Mouse (Mus musculus) skeletal muscle tissue, postnatal 0 days (tissue): ENCODE data around the gene Olfr456. TPM values are rescaled to one million over a fixed set of nuclear protein-coding genes. Genes with fewer than 3 reads are reported as not detected.

Source experiments
- polyA plus RNA-seq: library from polyadenylated mRNA; unstranded; fragments of >200 nt; fragmentation: Nextera tagmentation; extraction: Ambion mirVana; gene quantifications from 2 replicates; pipeline ENCODE4 v1.2.1, GENCODE M21; 2015

The Olfr456 gene
- polyA plus RNA-seq, result not detected in 2 replicates

GRCm38 (mm10) chr6:42487114-42487513 lies at the start of gene Olfr456:
Gene Olfr456 (minus strand): TSS chr6:42487214.

DNA sequence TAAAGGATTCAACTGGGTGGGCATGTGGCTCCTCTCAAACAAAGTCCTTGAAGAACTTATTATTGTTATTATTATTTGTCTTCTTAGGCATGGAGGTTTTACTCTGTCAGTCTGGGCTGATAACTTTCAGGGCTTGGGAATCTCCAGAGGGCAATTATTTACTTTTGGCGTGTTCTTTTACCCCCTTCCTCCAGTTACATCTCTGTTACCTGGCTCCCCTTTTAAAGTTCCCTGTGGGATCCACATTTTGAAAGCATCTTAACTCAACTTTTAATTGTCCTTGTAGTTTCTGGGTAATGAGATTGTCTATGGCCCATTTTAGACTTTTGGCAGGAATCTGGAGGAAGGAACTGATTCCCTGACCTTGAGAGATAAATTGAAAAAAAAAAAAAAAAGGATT lies 10.8 kb downstream of the Olfr456 start, which contains the start of gene Olfr457:
Olfr457 (minus strand) TSS at position 101 of the 400 bp plus-strand sequence.

GRCm38 (mm10) chr6:42465096-42465495 lies 21.9 kb downstream of the Olfr456 start, which contains the start of gene Olfr458:
Gene Olfr458 (minus strand): TSS chr6:42465196.

Other genes starting within 250 kb of the Olfr456 start
- gene Gstk1, start 241.3 kb downstream of the Olfr456 start, polyA plus RNA-seq, result 10.9 and 13.3 TPM in 2 replicates
- 0.22 TPM in 1 of 2 replicates, not detected in the other for gene Tmem139, start 225.2 kb downstream of the Olfr456 start, polyA plus RNA-seq
- 10.2 and 10.5 TPM in 2 replicates for gene Casp2, start 222.2 kb downstream of the Olfr456 start, polyA plus RNA-seq
- 9.9 and 12.2 TPM in 2 replicates for gene Clcn1, start 200.5 kb downstream of the Olfr456 start, polyA plus RNA-seq
- 0.10 and 0.14 TPM in 2 replicates for gene Fam131b, start 162.6 kb downstream of the Olfr456 start, polyA plus RNA-seq
- 112 and 117 TPM in 2 replicates for gene Zyx, start 137.6 kb downstream of the Olfr456 start, polyA plus RNA-seq
- 0.71 and 1.4 TPM in 2 replicates for gene Epha1, start 113.9 kb downstream of the Olfr456 start, polyA plus RNA-seq
- gene Tas2r143, start 87.0 kb downstream of the Olfr456 start, polyA plus RNA-seq, result not detected in 2 replicates
- not detected in 2 replicates for gene Tas2r135, start 81.8 kb downstream of the Olfr456 start, polyA plus RNA-seq
- gene Tas2r126, start 52.7 kb downstream of the Olfr456 start, polyA plus RNA-seq, result not detected in 2 replicates
- gene Olfr458, start 22.0 kb downstream of the Olfr456 start, polyA plus RNA-seq, result not detected in 2 replicates
- gene Olfr457, start 10.9 kb downstream of the Olfr456 start, polyA plus RNA-seq, result 0.02 TPM in 1 of 2 replicates, not detected in the other
- gene Olfr455, start 60.4 kb upstream of the Olfr456 start, polyA plus RNA-seq, result not detected in 2 replicates
- gene Tcaf3, start 110.5 kb upstream of the Olfr456 start, polyA plus RNA-seq, result not detected in 2 replicates
- gene Tcaf2, start 158.0 kb upstream of the Olfr456 start, polyA plus RNA-seq, result 2.5 and 3.0 TPM in 2 replicates
- gene Tcaf1, start 222.9 kb upstream of the Olfr456 start, polyA plus RNA-seq, result 52.9 and 53.7 TPM in 2 replicates